Mouse (Mus musculus): ENCODE data around the gene Det1.

The Det1 gene

DNA sequence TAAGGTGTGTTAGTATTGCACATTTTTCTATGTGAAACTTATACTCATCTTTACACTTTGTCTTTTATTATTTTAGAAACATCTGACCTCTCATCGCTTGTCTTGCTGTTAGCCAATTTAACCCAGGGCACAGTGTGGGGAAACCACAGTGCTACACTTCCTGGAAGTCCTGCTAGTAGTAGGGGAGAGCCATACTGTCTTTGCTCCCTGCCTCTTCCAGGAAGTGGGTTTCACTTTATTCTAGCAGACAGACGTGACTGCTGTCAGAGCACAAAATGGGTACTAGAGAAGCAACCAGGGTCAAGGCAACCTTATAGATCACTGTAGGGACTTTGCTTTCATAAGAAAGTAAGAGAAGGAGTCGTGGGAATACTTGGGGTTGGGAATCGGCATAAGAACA is 7.0 kb upstream of the Det1 start:
- no peak for DNase-seq (ENCODE audit: low read depth, low spot score)

- DNase-seq (ENCODE audit: low read depth, low spot score): peak; percentile 36
These were observed 872 bp downstream of the Det1 start for GRCm38 (mm10) chr7:78846066-78846716.

- DNase-seq (ENCODE audit: low read depth, low spot score): no peak
These were observed 5.5 kb downstream of the Det1 start for GRCm38 (mm10) chr7:78841601-78842000.

DNA sequence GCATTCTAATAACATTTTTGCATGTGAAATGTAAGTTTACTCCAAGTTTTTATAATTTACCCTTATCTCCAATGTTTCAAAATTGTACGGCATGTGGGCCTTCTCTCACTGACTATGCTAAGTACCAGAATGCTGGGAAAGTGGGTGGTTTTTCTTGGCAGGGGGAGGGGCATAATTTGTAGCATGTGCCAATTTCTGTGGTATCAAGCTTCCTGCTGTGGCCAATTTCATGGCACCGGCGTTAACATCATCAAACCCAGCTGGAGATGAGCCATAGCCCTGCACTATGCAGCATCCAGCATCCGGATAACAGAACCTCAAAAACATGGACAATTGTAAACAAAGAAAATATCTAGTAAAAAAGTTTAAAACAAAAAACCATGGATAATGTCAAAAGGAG is 9.8 kb downstream of the Det1 start:
- no peak for DNase-seq (ENCODE audit: low read depth, low spot score)

DNA sequence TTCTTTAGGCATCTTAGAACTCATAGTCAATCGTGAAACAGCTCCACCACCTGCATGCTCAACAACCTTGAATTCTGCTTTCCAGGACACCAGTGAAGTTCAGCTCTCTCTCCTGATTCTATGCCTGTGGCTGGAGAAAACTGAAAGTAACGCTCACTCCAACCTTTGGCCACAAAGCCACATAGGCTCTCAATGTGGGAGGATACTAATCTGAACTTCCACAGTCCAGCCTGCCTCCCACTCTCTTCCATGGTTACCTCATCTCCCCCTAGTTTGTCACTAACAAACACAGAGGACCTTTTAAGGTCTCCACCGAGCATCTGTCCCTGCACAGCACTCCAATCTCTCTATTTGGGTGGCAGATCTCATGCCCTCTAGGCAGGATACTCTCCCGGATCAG is 11.4 kb downstream of the Det1 start:
- DNase-seq (ENCODE audit: low read depth, low spot score): no peak

GRCm38 (mm10) chr7:78827749-78828362 is 19.2 kb downstream of the Det1 start:
- no peak for DNase-seq (ENCODE audit: low read depth, low spot score)

DNA sequence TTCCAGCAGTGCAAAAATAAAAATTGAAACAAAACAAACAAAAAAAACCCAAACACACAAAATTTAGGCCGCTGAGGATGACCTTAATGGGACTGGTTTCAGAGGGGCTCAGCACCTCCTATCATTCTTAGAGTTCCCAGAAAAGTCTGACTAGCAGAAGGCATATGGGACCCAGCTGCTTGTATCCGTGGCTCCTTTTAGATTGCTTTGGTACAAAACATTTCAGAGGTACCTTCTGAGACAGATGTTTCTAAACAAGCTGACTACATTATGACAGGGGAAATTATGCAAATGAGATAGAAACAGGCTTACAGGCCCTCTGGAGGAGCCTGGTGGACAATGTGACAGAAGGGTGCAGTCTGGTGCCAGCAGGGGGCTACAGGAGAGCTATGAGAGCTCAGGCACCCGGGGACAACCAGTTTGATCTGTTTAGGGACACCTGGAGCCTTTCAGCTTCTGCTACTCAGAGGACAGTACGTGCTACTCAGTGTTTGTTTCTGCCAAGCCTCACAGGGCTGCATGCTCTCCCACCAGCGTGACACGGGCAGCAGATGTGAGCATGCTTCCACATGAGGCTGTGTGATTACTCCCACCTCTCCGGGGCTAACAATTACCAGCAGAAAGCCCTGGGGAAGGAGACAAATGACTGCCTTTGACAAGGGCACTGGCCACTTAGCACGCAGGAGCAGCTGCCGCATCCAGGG is 20.2 kb downstream of the Det1 start:
- DNase-seq (ENCODE audit: low read depth, low spot score): no peak

DNA sequence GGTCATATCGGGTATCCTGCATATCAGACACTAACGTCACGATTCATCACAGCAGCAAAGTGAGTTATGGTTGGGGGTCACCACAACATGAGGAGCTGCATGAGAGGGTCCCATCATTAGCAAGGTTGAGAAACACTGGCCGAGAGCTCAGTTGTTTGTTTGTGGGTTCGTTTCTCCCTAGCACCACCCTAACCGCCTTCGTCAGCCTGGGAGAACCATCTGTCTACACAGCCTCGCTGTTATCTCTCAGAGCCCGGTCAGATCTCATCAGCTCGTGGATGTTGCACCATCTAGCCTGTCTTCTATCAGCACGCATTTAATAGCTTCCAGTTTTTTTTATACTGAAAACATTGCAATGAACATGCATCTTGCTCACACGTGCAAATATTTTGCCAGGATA is 28.7 kb downstream of the Det1 start:
- no peak for DNase-seq (ENCODE audit: low read depth, low spot score)

GRCm38 (mm10) chr7:78814766-78815165 is 32.3 kb downstream of the Det1 start:
- DNase-seq (ENCODE audit: low read depth, low spot score): no peak

- no peak for DNase-seq (ENCODE audit: low read depth, low spot score)
These were observed 33.3 kb downstream of the Det1 start for GRCm38 (mm10) chr7:78813791-78814190.

GRCm38 (mm10) chr7:78807192-78807591 is 39.9 kb downstream of the Det1 start:
- no peak for DNase-seq (ENCODE audit: low read depth, low spot score)

DNA sequence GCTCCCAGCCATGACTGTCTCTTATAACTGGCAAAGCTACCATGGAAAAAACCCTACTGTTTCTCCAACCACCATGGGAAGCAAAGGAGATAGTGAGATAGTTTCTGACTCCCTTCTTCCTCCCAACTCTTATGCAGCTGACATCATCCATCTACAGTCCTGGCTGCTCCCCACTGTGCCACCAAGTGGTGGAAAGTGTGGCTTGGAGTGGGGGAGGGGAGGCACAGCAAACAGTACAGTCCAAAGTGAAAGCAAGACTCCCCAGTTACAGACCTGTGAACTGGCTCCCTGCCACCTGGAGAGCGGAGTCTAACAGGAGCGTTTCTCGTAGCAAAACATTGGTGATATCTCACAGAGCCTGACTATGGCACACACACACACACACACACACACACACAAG is 43.2 kb downstream of the Det1 start:
- peak; percentile 47 for DNase-seq (ENCODE audit: low read depth, low spot score)

DNA sequence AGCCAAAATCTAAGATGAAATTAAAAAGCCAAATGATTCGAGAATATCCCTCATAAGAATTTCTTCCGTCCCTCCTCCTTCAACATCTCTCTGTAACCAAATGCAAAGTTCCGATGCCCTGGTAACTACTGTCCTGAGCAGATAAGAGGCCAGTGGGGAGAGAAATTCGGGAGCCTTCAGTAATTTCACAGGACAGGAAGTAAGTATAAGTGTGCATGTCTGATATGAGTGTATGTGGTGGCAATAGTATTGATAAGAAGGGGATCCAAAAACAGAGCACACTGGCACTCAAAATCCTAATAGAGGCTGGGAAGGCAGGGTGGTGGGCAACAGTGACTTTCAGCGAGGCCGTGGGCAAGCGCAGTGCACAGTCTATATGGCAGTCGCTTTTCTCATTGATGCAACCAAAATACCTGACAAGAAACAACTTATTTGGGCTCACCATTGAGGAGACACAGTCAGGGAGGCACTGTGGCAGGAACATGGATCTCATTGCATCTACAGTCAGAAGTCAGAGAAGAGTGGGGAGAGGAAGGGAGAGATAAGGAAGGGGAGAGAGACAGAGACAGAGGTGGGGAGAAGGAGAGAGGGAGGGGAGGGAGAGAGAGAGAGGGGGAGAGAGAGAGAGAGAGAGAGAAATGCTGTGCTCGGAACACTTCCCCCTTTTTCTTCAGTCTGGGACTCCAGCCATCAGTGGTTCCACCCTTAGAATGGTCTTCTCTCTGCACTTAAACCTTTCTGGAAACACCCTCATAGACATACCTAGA is 47.1 kb downstream of the Det1 start:
- DNase-seq (ENCODE audit: low read depth, low spot score): no peak

- no peak for DNase-seq (ENCODE audit: low read depth, low spot score)
These were observed 49.1 kb downstream of the Det1 start for GRCm38 (mm10) chr7:78797843-78798455.

GRCm38 (mm10) chr7:78796624-78797023 is 50.4 kb downstream of the Det1 start:
- no peak for DNase-seq (ENCODE audit: low read depth, low spot score)

GRCm38 (mm10) chr7:78794571-78795092 is 52.4 kb downstream of the Det1 start:
- no peak for DNase-seq (ENCODE audit: low read depth, low spot score)

GRCm38 (mm10) chr7:78793895-78794570 is 53.0 kb downstream of the Det1 start:
- DNase-seq (ENCODE audit: low read depth, low spot score): no peak

- peak; percentile 77 for DNase-seq (ENCODE audit: low read depth, low spot score)
These were observed 55.5 kb downstream of the Det1 start for GRCm38 (mm10) chr7:78791359-78792222.

DNA sequence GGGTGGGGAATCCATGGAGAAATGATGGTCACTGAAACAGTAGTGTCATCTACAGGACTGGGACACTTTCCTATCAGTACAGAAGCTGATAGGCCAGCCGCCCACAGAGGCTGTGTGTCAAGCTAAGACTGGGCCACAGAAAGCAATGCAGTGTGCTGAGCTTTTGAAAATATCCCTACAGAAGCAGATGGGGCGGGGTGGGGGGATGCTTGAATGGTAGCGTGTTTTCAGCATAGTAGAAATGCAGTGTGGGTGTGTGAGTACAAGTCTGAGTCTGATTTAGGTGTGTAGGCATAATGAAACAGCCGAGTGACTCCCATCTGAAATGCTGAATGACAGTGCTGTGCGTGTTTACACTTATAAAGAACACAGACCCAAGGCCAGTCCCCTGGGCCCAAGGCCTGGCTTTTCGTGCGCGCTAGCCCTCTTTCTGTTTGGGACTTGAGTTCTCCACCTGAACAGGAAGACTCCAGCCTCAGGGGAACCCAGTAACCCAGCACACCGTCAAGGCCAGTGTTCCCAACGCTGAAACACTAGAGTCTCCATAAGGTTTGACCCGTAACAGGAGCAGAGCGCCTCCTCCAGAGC is 59.2 kb downstream of the Det1 start:
- no peak for DNase-seq (ENCODE audit: low read depth, low spot score)

DNA sequence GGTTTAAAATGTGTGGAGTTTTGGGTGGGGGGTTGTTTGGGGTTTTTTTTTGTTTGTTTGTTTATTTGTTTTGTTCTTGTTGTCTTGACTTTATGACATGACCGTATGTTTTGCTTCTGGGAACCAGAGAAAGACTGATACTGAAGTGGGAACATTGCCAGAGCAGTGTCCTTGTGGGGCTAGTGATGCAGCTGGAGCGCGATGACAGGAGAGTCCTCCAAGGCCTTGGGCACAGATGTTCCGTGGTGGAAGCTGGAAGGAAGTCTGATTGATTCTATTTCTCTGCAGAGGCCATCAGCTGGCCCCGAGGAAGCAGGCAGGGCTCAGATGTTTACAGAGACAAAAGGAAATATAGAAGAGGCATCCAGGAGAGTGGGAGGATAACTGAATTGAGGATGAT is 61.2 kb downstream of the Det1 start:
- no peak for DNase-seq (ENCODE audit: low read depth, low spot score)

All from ES-CJ7 (cell line).